Mouse (Mus musculus): ENCODE results near the gene Setd5.

The Setd5 gene

GRCm38 (mm10) chr6:113052972-113053371, 24.2 kb upstream of the Setd5 start:
- no peak for DNase-seq (ENCODE audit: extremely low read depth, low read depth, low spot score)

GRCm38 (mm10) chr6:113054552-113055107, 22.5 kb upstream of the Setd5 start:
- no peak for DNase-seq (ENCODE audit: extremely low read depth, low read depth, low spot score)

GRCm38 (mm10) chr6:113060892-113061563, 16.1 kb upstream of the Setd5 start:
- no peak for DNase-seq (ENCODE audit: extremely low read depth, low read depth, low spot score)

GRCm38 (mm10) chr6:113062253-113062652, 14.9 kb upstream of the Setd5 start:
- peak; percentile 95 for DNase-seq (ENCODE audit: extremely low read depth, low read depth, low spot score)

- DNase-seq (ENCODE audit: extremely low read depth, low read depth, low spot score), result no peak
Measured at GRCm38 (mm10) chr6:113063363-113063762, 13.8 kb upstream of the Setd5 start.

GRCm38 (mm10) chr6:113065186-113065585, 12.0 kb upstream of the Setd5 start:
- no peak for DNase-seq (ENCODE audit: extremely low read depth, low read depth, low spot score)

GRCm38 (mm10) chr6:113069154-113069553, 8.0 kb upstream of the Setd5 start:
- no peak for DNase-seq (ENCODE audit: extremely low read depth, low read depth, low spot score)

GRCm38 (mm10) chr6:113075261-113075660, 1.9 kb upstream of the Setd5 start:
- DNase-seq (ENCODE audit: extremely low read depth, low read depth, low spot score), result no peak

GRCm38 (mm10) chr6:113076012-113076685, 1.0 kb upstream of the Setd5 start:
- peak; percentile 93 for DNase-seq (ENCODE audit: extremely low read depth, low read depth, low spot score)

- DNase-seq (ENCODE audit: extremely low read depth, low read depth, low spot score), result no peak
Measured at GRCm38 (mm10) chr6:113077569-113078030, 435 bp downstream of the Setd5 start.

GRCm38 (mm10) chr6:113078031-113078721, 1.0 kb downstream of the Setd5 start:
- no peak for DNase-seq (ENCODE audit: extremely low read depth, low read depth, low spot score)

GRCm38 (mm10) chr6:113079492-113079891, 2.3 kb downstream of the Setd5 start:
- no peak for DNase-seq (ENCODE audit: extremely low read depth, low read depth, low spot score)

GRCm38 (mm10) chr6:113082229-113082628, 5.1 kb downstream of the Setd5 start:
- DNase-seq (ENCODE audit: extremely low read depth, low read depth, low spot score), result no peak

- DNase-seq (ENCODE audit: extremely low read depth, low read depth, low spot score), result no peak
Measured at GRCm38 (mm10) chr6:113084590-113084989, 7.4 kb downstream of the Setd5 start.

GRCm38 (mm10) chr6:113093206-113093605, 16.0 kb downstream of the Setd5 start:
- no peak for DNase-seq (ENCODE audit: extremely low read depth, low read depth, low spot score)

- DNase-seq (ENCODE audit: extremely low read depth, low read depth, low spot score), result no peak
Measured at GRCm38 (mm10) chr6:113095547-113095946, 18.4 kb downstream of the Setd5 start.

- DNase-seq (ENCODE audit: extremely low read depth, low read depth, low spot score), result no peak
Measured at GRCm38 (mm10) chr6:113097662-113098061, 20.5 kb downstream of the Setd5 start.

GRCm38 (mm10) chr6:113099640-113100289, 22.6 kb downstream of the Setd5 start:
- DNase-seq (ENCODE audit: extremely low read depth, low read depth, low spot score), result peak; percentile 92

- no peak for DNase-seq (ENCODE audit: extremely low read depth, low read depth, low spot score)
Measured at GRCm38 (mm10) chr6:113102541-113102940, 25.4 kb downstream of the Setd5 start.

- no peak for DNase-seq (ENCODE audit: extremely low read depth, low read depth, low spot score)
Measured at GRCm38 (mm10) chr6:113103765-113104164, 26.6 kb downstream of the Setd5 start.

- DNase-seq (ENCODE audit: extremely low read depth, low read depth, low spot score), result no peak
Measured at GRCm38 (mm10) chr6:113109378-113109777, 32.2 kb downstream of the Setd5 start.

Measured in fat pad, adult 2 months (tissue).